ENCODE assay signal across 28 mouse cellular contexts in genomic region chr1:157512690-157513448, GRCm38 (mm10). TPM values are rescaled to one million over a fixed set of nuclear protein-coding genes. Genes with fewer than 3 reads are reported as not detected.
DNase-seq lines count a peak whose midpoint lies in the region; ATAC-seq and TF ChIP-seq lines count a peak whose summit lies in the region.
"Had no signal": no experiment of that assay in that cellular context is flagged by ENCODE, and none has a peak within 500 bp of the region (broad histone marks: within the 10 kb centered on the region; RNA-seq: fewer than 3 reads in every experiment).

No protein-coding gene starts in this region.

- peak overlapping the region; percentile 3; the same call in 1 of the 2 replicates for H3K27ac ChIP-seq in lung, embryonic 14.5 days (ENCODE audit: low read depth)
- no peak overlapping the region for H3K27ac ChIP-seq in stomach, postnatal 0 days (replicated peaks)
- H3K27ac ChIP-seq: embryonic facial prominence, embryonic 12.5 days; hindbrain, embryonic 13.5 days; liver, embryonic 14.5 days had no signal

- no peaks in the 10 kb centered on the region for H3K27me3 ChIP-seq in lung, embryonic 14.5 days (ENCODE audit: insufficient read depth, low read length)
- H3K27me3 ChIP-seq in stomach, postnatal 0 days (ENCODE audit: control insufficient read depth, insufficient read depth, low read length): no peaks in the 10 kb centered on the region
- H3K27me3 ChIP-seq: embryonic facial prominence, embryonic 12.5 days; heart, embryonic 12.5 days; megakaryocyte, embryonic 14.5 days had no signal

- no peaks in the 10 kb centered on the region for H3K4me1 ChIP-seq in lung, embryonic 14.5 days (ENCODE audit: insufficient read depth)
- no peaks in the 10 kb centered on the region for H3K4me1 ChIP-seq in stomach, postnatal 0 days (replicated peaks; ENCODE audit: control insufficient read depth, insufficient read depth)

- no peaks in the 10 kb centered on the region for H3K9me3 ChIP-seq in lung, embryonic 14.5 days (ENCODE audit: low read depth, low read length)
- H3K9me3 ChIP-seq in stomach, postnatal 0 days (ENCODE audit: control insufficient read depth, low read length): no peaks in the 10 kb centered on the region
- H3K9me3 ChIP-seq: embryonic facial prominence, embryonic 12.5 days; heart, embryonic 12.5 days; hindbrain, embryonic 13.5 days had no signal

- H3K4me3 ChIP-seq in lung, embryonic 14.5 days (ENCODE audit: low read depth, low read length): no peak overlapping the region
- no peak overlapping the region for H3K4me3 ChIP-seq in stomach, postnatal 0 days (ENCODE audit: low read depth, low read length)
- H3K4me3 ChIP-seq: embryonic facial prominence, embryonic 12.5 days; heart, embryonic 12.5 days; hindbrain, embryonic 13.5 days; megakaryocyte, embryonic 14.5 days had no signal

- no peak for TF ChIP-seq CTCF in lung, embryonic 14.5 days (IDR thresholded peaks at IDR 0.05; ENCODE audit: low read depth)
- no peak for TF ChIP-seq CTCF in stomach, postnatal 0 days (IDR thresholded peaks at IDR 0.05; ENCODE audit: low read depth)

- no peak for DNase-seq in frontal cortex, postnatal 25 days (ENCODE audit: low spot score in 2 of 2)
- DNase-seq in lung, embryonic 14.5 days: peak; percentile 33
- no peak for DNase-seq in lung, postnatal 4 days
- DNase-seq in right cerebral cortex, adult 18-20 months: peak; percentile 42
- no peak for DNase-seq in right cerebral cortex, postnatal 4 days
- peak; percentile 41 for DNase-seq in stomach, postnatal 0 days (ENCODE audit: low spot score)
- no peak for DNase-seq in ovary, postnatal 14 days (ENCODE audit: low spot score)
- DNase-seq: adrenal gland, postnatal 14 days; cerebellum, adult 2 months; cerebellum, postnatal 14 days; embryo, embryonic 11 days; gastrocnemius, postnatal 25 days; heart, adult 18-20 months; heart, postnatal 4 days; kidney, adult 11 months; kidney, postnatal 14 days; layer of hippocampus, adult 9-11 months; liver; lung, postnatal 10 days; midbrain, embryonic 14.5 days; retina, postnatal 1 day had no signal

- H3K9ac ChIP-seq in lung, embryonic 14.5 days: no peak overlapping the region
- H3K9ac ChIP-seq in stomach, postnatal 0 days (ENCODE audit: low read length): no peak overlapping the region
- H3K9ac ChIP-seq: embryonic facial prominence, embryonic 12.5 days; heart, embryonic 12.5 days; hindbrain, embryonic 13.5 days; liver, embryonic 14.5 days had no signal

- no peak for TF ChIP-seq EP300 in stomach, postnatal 0 days (optimal IDR thresholded peaks at IDR 0.05)

- H3K36me3 ChIP-seq in lung, embryonic 14.5 days (ENCODE audit: insufficient read depth): no peaks in the 10 kb centered on the region
- H3K36me3 ChIP-seq in stomach, postnatal 0 days (ENCODE audit: control insufficient read depth, insufficient read depth, low read length): no peaks in the 10 kb centered on the region
- H3K36me3 ChIP-seq: embryonic facial prominence, embryonic 12.5 days; heart, embryonic 12.5 days; hindbrain, embryonic 13.5 days had no signal

- WGBS in lung, embryonic 14.5 days: 45% methylated on average over 11 of the region's 11 CpGs
- 43% methylated on average over 11 of the region's 11 CpGs for WGBS in stomach, postnatal 0 days

- 0 out of 2 replicates have a peak overlapping the region, but pooled peaks have one; percentile 12 for H3K4me2 ChIP-seq in lung, embryonic 14.5 days
- H3K4me2 ChIP-seq in stomach, postnatal 0 days (replicated peaks; ENCODE audit: low read depth): no peak overlapping the region
- H3K4me2 ChIP-seq: embryonic facial prominence, embryonic 12.5 days; heart, embryonic 12.5 days; hindbrain, embryonic 13.5 days had no signal

- ATAC-seq in frontal cortex, adult (ENCODE audit: low TSS enrichment): peak; percentile 87
- 0 out of 2 replicates have a peak, but pooled peaks have one; percentile 39 for ATAC-seq in lung, embryonic 14.5 days (ENCODE audit: insufficient read depth)
- ATAC-seq in stomach, postnatal 0 days (ENCODE audit: low FRiP score, low TSS enrichment): peak; percentile 57; the same call in 1 of the 2 replicates
- ATAC-seq: CD4-positive, CD25-positive, alpha-beta regulatory T cell, adult 4 months had no signal

RNA-seq across cellular contexts. Expression of gene Sec16b, which starts 6.3 kb away (rescaled TPM):
- 2.3 and 3.3 TPM in 2 replicates for polyA plus RNA-seq in lung, embryonic 14.5 days (2014; fragmentation: Nextera tagmentation; extraction: Ambion mirVana)
- 5.5 and 6.2 TPM in 2 replicates for polyA plus RNA-seq in stomach, postnatal 0 days (2015; fragmentation: Nextera tagmentation; extraction: Ambion mirVana)

RNA-seq across cellular contexts. Expression of gene Cryzl2, which starts 54.5 kb away (rescaled TPM):
- 10.8 and 14.4 TPM in 2 replicates for polyA plus RNA-seq in lung, embryonic 14.5 days (2014; fragmentation: Nextera tagmentation; extraction: Ambion mirVana)
- 14.8 and 16.4 TPM in 2 replicates for polyA plus RNA-seq in stomach, postnatal 0 days (2015; fragmentation: Nextera tagmentation; extraction: Ambion mirVana)

Comparison
In these comparisons a context has a peak if more than half of its experiments do, and no peak if none do; other contexts are left out.
1. DNase-seq: peak in lung, embryonic 14.5 days (single experiment), right cerebral cortex, adult 18-20 months (single experiment) and stomach, postnatal 0 days (single experiment); none in frontal cortex, postnatal 25 days (0 of 2), lung, postnatal 4 days (0 of 2), right cerebral cortex, postnatal 4 days (single experiment) and ovary, postnatal 14 days (single experiment).
2. Peak in every context shown above with its lines, with median percentiles within 50 percentile points of each other: ATAC-seq.